Mouse (Mus musculus) liver, adult 2 months (tissue): ENCODE results near the gene Agmat.

Experiments
- CTCF ChIP-seq: fragments of 200-500 bp; IDR thresholded peaks from 2 replicates; pipeline ENCODE4 v1.5.1; 2011; ENCODE audit warnings: low read depth, low read length, control low read depth
- POLR2A ChIP-seq: fragments of 200-500 bp; IDR thresholded peaks from 2 replicates; pipeline ENCODE4 v1.6.1; 2011; ENCODE audit warnings: low read length, control low read depth; ENCODE audit not compliant: insufficient read depth; ENCODE audit errors: extremely low read depth

DNA sequence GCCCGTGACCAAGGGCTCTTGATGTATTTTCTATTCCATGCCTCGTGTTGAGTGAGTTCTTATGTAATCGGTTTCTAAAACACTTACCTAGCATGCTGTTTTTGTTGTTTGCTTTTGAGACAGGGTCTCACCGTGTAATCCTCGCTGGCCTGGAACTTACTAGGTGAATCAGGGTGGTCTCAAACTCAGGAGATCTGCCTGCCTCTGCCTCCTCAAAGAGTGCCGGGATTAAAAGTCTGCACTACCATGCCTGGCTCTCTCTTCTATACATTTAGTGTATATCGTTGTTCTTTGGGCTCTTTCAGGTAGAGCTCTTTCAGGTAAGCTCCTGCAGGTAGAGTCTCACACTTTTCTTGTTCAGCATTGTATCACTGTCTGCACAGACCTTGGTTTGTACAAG is 45.0 kb downstream of the Agmat start:
- TF ChIP-seq CTCF (no peak), POLR2A (no peak)
